Mouse (Mus musculus): ENCODE data around the gene Anapc11. TPM values are rescaled to one million over a fixed set of nuclear protein-coding genes. Genes with fewer than 3 reads are reported as not detected.
A peak's percentile ranks its signal among the peaks of the same experiment; 100 is the strongest.

The Anapc11 gene
- polyA plus RNA-seq, 1 experiment from 2014 or later: 126 TPM

DNA sequence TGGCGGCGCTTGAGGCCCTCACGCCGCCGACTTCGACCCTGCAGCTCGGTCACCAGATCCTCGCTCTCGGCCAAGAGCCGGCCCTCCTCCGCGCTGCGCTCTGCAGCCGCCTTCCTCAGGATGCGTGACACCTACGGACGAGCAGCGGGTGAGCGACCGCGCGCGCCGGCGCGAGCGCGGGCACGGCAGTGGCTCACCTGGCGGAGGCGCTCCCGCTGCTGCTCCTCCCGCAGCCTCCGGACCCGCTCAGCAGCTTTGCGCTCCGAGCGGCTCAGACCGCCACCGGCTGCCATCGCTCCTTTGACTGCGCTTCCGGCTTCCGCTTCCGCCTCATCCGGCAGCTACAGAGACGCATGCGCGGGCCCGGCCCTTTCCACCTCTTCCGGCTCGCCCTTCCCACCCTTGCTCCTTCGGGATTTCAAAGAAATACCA, 26.5 kb downstream of the Anapc11 start:
- ATAC-seq (ENCODE audit: low FRiP score, low TSS enrichment) (peak; percentile 72), DNase-seq (ENCODE audit: low spot score) (peak; percentile 91)
- Histone ChIP-seq H3K9me3 (ENCODE audit: control insufficient read depth, low read length) (no peaks in the 10 kb centered on the region), H3K27me3 (ENCODE audit: control insufficient read depth, insufficient read depth, low read length) (no peaks in the 10 kb centered on the region), H3K4me2 (replicated peaks; ENCODE audit: low read depth) (peak overlapping the region; percentile 94), H3K36me3 (ENCODE audit: control insufficient read depth, insufficient read depth, low read length) (peaks cover 9% of the 10 kb centered on the region), H3K27ac (replicated peaks) (peak overlapping the region; percentile 92), H3K4me3 (ENCODE audit: low read depth, low read length) (peak overlapping the region; percentile 91), H3K9ac (ENCODE audit: low read length) (peak overlapping the region; percentile 81), H3K4me1 (replicated peaks; ENCODE audit: control insufficient read depth, insufficient read depth) (peaks cover 3% of the 10 kb centered on the region; the same call in 1 of the 2 replicates)
- TF ChIP-seq CTCF (IDR thresholded peaks at IDR 0.05; ENCODE audit: low read depth): no peak
- TF ChIP-seq EP300 (optimal IDR thresholded peaks at IDR 0.05): no peak
- under 1% methylated on average over 52 of the region's 53 CpGs for WGBS

DNA sequence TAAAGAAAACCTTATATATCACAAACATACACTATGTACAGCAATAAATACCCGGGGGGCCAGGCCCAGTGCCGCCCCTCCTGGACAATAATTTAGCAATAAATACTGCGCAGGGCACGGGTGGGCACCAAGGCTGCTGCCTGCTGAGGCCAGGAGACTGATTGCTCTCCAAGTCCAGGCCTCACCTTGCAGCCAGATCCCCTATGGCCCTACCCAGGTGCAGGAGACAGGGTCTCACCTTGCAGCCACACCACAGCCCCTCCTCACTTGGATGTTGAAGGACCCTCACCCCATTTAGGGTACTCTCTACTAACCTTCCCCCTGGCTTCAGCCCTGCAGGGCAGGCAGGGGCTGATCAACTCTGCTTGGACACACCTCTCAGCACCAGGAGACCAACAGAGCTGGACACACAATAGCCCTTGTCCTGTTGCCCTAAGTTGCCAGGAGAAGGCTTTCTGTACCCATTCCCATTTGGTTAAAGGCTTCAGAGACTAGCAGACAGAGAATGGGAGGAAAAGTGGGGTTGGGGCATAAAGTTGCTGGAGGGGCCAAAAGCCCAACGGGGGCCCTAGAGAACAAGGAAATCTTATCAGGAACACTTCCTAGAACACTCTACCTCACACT, 27.0 kb downstream of the Anapc11 start, which contains the start of gene Sirt7:
Gene Sirt7 (minus strand): TSS at position 89 of the 624 bp plus-strand sequence.
- Histone ChIP-seq H3K36me3 (ENCODE audit: control insufficient read depth, insufficient read depth, low read length) (peaks cover 9% of the 10 kb centered on the region), H3K9me3 (ENCODE audit: control insufficient read depth, low read length) (no peaks in the 10 kb centered on the region), H3K27me3 (ENCODE audit: control insufficient read depth, insufficient read depth, low read length) (no peaks in the 10 kb centered on the region), H3K4me2 (replicated peaks; ENCODE audit: low read depth) (peak within 1 kb of the TSS; percentile 94), H3K4me1 (replicated peaks; ENCODE audit: control insufficient read depth, insufficient read depth) (peaks cover 4% of the 10 kb centered on the region), H3K4me3 (ENCODE audit: low read depth, low read length) (peak within 1 kb of the TSS; percentile 91), H3K27ac (replicated peaks) (peak within 1 kb of the TSS; percentile 92), H3K9ac (ENCODE audit: low read length) (peak within 1 kb of the TSS; percentile 81)
- ATAC-seq (ENCODE audit: low FRiP score, low TSS enrichment) (0 out of 2 replicates have a peak, but pooled peaks have one; percentile 3), DNase-seq (ENCODE audit: low spot score) (no peak)
- WGBS: 10% methylated on average over 5 of the region's 5 CpGs
- TF ChIP-seq CTCF (IDR thresholded peaks at IDR 0.05; ENCODE audit: low read depth) (no peak), EP300 (optimal IDR thresholded peaks at IDR 0.05) (no peak)

DNA sequence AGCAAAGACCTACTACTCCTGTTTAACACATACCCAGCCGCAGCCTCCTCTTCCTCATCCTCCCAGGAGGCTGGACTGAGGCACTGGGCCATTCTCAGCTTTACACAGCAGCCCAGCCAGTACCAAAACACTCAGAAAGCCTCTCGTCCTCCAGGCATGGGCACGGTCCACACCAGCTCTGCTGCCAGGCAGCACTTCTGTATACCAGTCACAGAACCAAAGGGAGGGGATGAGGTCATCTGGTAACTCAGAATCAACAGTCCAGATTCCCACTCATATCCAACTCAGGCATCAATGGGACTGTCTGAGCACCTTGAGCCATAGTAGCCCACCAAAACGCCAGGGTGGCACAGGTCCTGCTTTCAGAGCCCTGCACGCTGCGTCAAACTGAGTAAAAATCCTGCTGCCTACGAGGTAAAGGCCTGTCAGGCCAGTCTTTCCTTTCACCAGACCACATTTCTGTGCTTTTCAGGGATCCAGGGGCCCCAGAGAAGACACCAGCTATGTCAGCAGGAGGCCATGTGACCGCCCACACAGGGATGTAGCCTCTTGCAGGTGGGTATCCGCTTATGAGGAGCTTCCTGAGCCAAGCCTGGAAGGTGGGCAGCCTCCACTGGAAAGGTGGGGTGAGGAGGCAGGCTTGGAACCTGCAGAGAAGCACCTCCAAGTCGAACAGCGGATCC, 28.7 kb downstream of the Anapc11 start:
- Histone ChIP-seq H3K9me3 (ENCODE audit: control insufficient read depth, low read length) (no peaks in the 10 kb centered on the region), H3K4me1 (replicated peaks; ENCODE audit: control insufficient read depth, insufficient read depth) (peaks cover 9% of the 10 kb centered on the region), H3K27ac (replicated peaks) (peak overlapping the region; percentile 58; the same call in 1 of the 2 replicates), H3K4me2 (replicated peaks; ENCODE audit: low read depth) (no peak overlapping the region), H3K27me3 (ENCODE audit: control insufficient read depth, insufficient read depth, low read length) (no peaks in the 10 kb centered on the region), H3K9ac (ENCODE audit: low read length) (no peak overlapping the region), H3K36me3 (ENCODE audit: control insufficient read depth, insufficient read depth, low read length) (no peaks in the 10 kb centered on the region; the same call in none of the 2 replicates), H3K4me3 (ENCODE audit: low read depth, low read length) (no peak overlapping the region)
- 83% methylated on average over 11 of the region's 11 CpGs for WGBS
- TF ChIP-seq CTCF (IDR thresholded peaks at IDR 0.05; ENCODE audit: low read depth) (no peak), EP300 (optimal IDR thresholded peaks at IDR 0.05) (no peak)
- ATAC-seq (ENCODE audit: low FRiP score, low TSS enrichment) (no peak), DNase-seq (ENCODE audit: low spot score) (no peak)

DNA sequence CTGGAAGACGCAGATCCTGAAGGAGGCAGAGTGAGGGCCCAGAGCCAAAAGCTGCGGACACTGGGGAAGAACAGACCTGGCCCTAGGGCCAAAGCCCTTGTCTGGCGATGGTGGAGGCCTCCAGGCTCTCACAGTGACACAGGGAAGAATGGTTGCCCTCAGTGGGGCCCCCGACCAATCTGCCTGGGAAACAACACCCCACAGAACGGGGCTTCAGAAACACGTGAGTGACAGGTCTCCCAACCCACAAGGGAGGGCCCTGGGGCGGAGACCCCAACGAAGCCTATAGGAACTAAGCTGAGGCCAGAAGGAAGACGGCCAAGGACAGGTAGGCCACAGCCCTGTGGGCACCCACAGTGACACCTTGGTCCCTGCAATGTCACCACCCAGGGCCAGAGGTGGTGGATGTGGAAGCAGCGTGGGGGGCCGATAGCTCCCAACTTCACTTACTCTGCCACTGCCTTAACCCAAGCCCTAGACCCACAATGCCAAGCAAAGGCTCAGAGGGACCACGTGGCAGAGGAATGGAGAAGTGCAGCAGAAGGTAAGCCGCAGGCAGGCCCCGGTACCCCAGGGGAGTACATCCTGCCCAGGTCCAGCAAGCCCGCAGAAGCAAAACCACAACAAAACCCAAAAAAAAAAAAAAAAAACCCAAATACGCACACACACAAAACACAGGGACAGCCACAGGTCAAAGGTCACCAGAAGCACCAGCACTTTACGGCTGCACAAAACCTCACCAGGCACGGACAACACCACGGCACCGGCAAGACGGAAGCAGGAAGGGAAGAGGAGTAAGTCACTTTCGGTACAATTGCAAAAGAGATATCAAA, 29.5 kb downstream of the Anapc11 start:
- TF ChIP-seq CTCF (IDR thresholded peaks at IDR 0.05; ENCODE audit: low read depth): no peak
- TF ChIP-seq EP300 (optimal IDR thresholded peaks at IDR 0.05): no peak
- Histone ChIP-seq H3K4me3 (ENCODE audit: low read depth, low read length) (no peak overlapping the region), H3K4me2 (replicated peaks; ENCODE audit: low read depth) (no peak overlapping the region), H3K27me3 (ENCODE audit: control insufficient read depth, insufficient read depth, low read length) (no peaks in the 10 kb centered on the region), H3K9me3 (ENCODE audit: control insufficient read depth, low read length) (no peaks in the 10 kb centered on the region), H3K27ac (replicated peaks) (peak overlapping the region; percentile 40; the same call in 1 of the 2 replicates), H3K4me1 (replicated peaks; ENCODE audit: control insufficient read depth, insufficient read depth) (peaks cover 11% of the 10 kb centered on the region), H3K36me3 (ENCODE audit: control insufficient read depth, insufficient read depth, low read length) (no peaks in the 10 kb centered on the region; the same call in 1 of the 2 replicates), H3K9ac (ENCODE audit: low read length) (no peak overlapping the region)
- ATAC-seq (ENCODE audit: low FRiP score, low TSS enrichment): no peak
- no peak for DNase-seq (ENCODE audit: low spot score)
- 76% methylated on average over 22 of the region's 22 CpGs for WGBS

DNA sequence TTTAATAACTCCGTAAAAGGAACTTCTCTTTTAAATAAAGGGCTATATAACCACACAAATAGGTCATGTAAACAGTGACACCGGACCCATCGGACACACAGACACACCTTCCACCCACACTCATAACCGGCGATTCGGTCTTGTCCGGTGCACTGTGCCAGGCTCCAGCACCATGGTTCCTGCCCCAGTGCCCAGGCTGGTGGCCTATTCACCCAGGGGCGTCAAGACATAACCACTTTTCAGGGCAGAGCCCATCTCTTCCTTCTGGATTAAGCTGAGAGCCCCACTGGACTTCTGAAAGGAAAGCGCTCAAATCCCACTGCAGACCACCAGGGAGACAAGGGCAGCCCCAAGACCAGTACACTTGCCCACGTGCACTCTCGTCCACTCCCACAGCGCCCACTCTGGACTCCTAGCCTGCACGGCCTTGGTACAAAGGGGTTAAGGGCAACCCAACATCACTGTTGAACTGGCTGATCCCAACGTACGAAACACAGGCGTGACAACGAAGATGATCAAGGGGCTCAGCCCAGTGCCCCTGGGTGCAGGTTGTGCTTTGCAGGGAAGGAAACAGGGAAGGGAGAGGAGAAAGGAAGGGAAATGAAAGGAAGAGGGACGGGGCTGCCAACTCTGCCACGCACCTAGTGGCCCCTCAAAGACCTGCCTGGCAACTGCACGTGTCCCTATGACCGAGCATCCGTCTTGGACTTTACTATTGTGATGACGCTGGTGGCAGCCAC, 30.6 kb downstream of the Anapc11 start:
- H3K9me3 ChIP-seq (ENCODE audit: control insufficient read depth, low read length): no peaks in the 10 kb centered on the region
- H3K27ac ChIP-seq (replicated peaks): no peak overlapping the region
- no peak for ATAC-seq (ENCODE audit: low FRiP score, low TSS enrichment)
- H3K4me1 ChIP-seq (replicated peaks; ENCODE audit: control insufficient read depth, insufficient read depth): peaks cover 11% of the 10 kb centered on the region
- no peak overlapping the region for H3K4me3 ChIP-seq (ENCODE audit: low read depth, low read length)
- WGBS: 87% methylated on average over 23 of the region's 23 CpGs
- H3K27me3 ChIP-seq (ENCODE audit: control insufficient read depth, insufficient read depth, low read length): no peaks in the 10 kb centered on the region
- no peaks in the 10 kb centered on the region for H3K36me3 ChIP-seq (ENCODE audit: control insufficient read depth, insufficient read depth, low read length)
- no peak overlapping the region for H3K4me2 ChIP-seq (replicated peaks; ENCODE audit: low read depth)
- TF ChIP-seq EP300 (optimal IDR thresholded peaks at IDR 0.05) (no peak), CTCF (IDR thresholded peaks at IDR 0.05; ENCODE audit: low read depth) (no peak)
- no peak overlapping the region for H3K9ac ChIP-seq (ENCODE audit: low read length)
- DNase-seq (ENCODE audit: low spot score): peak; percentile 13
